In the genomic region with DNA sequence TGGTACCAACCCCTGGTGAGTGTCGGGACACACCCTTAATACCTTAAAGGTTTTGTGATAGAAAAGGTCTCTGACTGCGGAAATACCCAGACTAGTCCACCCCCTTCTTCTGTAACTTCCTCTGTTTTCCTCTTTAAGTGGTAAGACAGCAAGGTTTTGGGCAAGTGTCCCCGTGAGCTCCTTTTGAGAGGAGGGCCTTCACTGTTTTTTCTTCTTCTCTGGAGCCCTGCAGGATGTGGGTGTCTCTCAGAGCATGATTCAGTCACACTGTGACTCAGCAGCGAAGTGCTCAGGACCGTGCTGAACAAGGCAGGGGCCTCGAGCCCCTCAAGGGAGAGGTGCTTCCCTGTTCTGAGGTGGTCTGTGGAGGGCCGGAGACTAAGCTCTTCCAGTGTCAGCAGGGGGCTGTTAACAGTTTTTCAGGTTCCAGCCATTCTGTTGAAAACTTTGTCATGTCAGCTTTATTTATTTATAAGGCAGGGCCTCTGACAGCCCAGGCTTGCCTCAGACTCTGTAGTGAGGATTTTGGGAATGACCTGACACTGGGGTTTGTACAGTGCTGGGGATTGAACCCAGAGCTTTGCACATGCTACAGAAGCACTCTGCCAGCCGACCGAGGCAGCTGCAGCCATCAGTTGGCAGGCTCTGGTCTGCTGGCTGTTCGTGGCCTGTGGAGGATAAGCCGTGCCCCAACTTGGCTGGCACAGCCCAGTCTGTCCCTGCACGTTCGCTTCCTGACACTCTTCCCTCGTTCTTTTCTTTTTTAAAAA, we compare ENCODE assay signal across 2 mouse cellular contexts.
A peak's percentile ranks its signal among the peaks of the same experiment; 100 is the strongest.
TF ChIP-seq lines count a peak whose summit lies in the region.

No protein-coding gene starts in this region.

TF ChIP-seq in C2C12, 6 proteins besides CTCF, POLR2A, EP300 and RAD21 (continued from another document):
- TF ChIP-seq MAX (IDR thresholded peaks at IDR 0.05) = no peak
- TF ChIP-seq USF1 (IDR thresholded peaks at IDR 0.05; ENCODE audit: low read depth) = no peak
TF ChIP-seq in C2C12: peak in this region for 0.

TF ChIP-seq in myocyte, 11 proteins besides CTCF, POLR2A, EP300 and RAD21 (continued from another document):
- TF ChIP-seq TCF12 (IDR thresholded peaks at IDR 0.05; ENCODE audit: insufficient read depth, poor library complexity, severe bottlenecking) = no peak
- peak in 2 of 3 experiments; percentile 79 to 81 for TF ChIP-seq MYOD1 (IDR thresholded peaks at IDR 0.05; ENCODE audit: control insufficient read depth in 1 of 3, insufficient read length in 2 of 3, low read depth in 2 of 3)
- TF ChIP-seq MYOG (IDR thresholded peaks at IDR 0.05; ENCODE audit: control insufficient read depth in 1 of 3, insufficient read depth in 1 of 3, insufficient read length in 2 of 3, low read depth in 2 of 3) = peak; percentile 45 to 89 (median 84)
- no peak for TF ChIP-seq SRF (IDR thresholded peaks at IDR 0.05; ENCODE audit: control insufficient read depth, insufficient read length, low read depth)
